Comparison of ENCODE assay signal across 13 mouse cellular contexts in genomic region chr12:24895352-24895751, GRCm38 (mm10).
DNase-seq lines count a peak whose midpoint lies in the region; ATAC-seq lines count a peak whose summit lies in the region.
"Had no signal": no experiment of that assay in that cellular context is flagged by ENCODE, and none has a peak within 500 bp of the region (broad histone marks: within the 10 kb centered on the region; RNA-seq: fewer than 3 reads in every experiment).

No protein-coding gene starts in this region.

- DNase-seq in heart, adult 11 months: peak; percentile 91
- DNase-seq in urinary bladder, postnatal 14 days (ENCODE audit: low spot score): peak; percentile 45
- DNase-seq in urinary bladder, postnatal 25 days (ENCODE audit: low spot score): no peak
- no peak for DNase-seq in midbrain, embryonic 10.5 days (ENCODE audit: low spot score)
- DNase-seq in c-Kit-positive CD71-positive TER-119-positive erythroid progenitor cells, embryonic 14.5 days (ENCODE audit: low spot score): no peak
- DNase-seq: kidney, postnatal 25 days had no signal

- H3K9me3 ChIP-seq in heart, embryonic 11.5 days (replicated peaks; ENCODE audit: control insufficient read depth, low read length): no peaks in the 10 kb centered on the region
- H3K9me3 ChIP-seq in midbrain, embryonic 10.5 days (replicated peaks): no peaks in the 10 kb centered on the region
- no peaks in the 10 kb centered on the region for H3K9me3 ChIP-seq in forebrain, embryonic 13.5 days (replicated peaks)
- H3K9me3 ChIP-seq: embryonic facial prominence, embryonic 10.5 days; forebrain, embryonic 12.5 days; hindbrain, embryonic 15.5 days; midbrain, embryonic 13.5 days had no signal

- H3K27ac ChIP-seq in heart, embryonic 11.5 days (ENCODE audit: low read depth, low read length): no peak overlapping the region
- H3K27ac ChIP-seq in midbrain, embryonic 10.5 days (replicated peaks): no peak overlapping the region
- no peak overlapping the region for H3K27ac ChIP-seq in forebrain, embryonic 13.5 days
- H3K27ac ChIP-seq: embryonic facial prominence, embryonic 10.5 days; forebrain, embryonic 12.5 days; hindbrain, embryonic 15.5 days had no signal

- peaks cover 12% of the 10 kb centered on the region; the same call in 1 of the 2 replicates for H3K4me1 ChIP-seq in heart, embryonic 11.5 days (ENCODE audit: control insufficient read depth, insufficient read depth, low read length)
- peaks cover 32% of the 10 kb centered on the region for H3K4me1 ChIP-seq in midbrain, embryonic 10.5 days
- peaks cover 11% of the 10 kb centered on the region for H3K4me1 ChIP-seq in forebrain, embryonic 13.5 days

- H3K4me2 ChIP-seq in heart, embryonic 11.5 days: no peak overlapping the region
- no peak overlapping the region for H3K4me2 ChIP-seq in forebrain, embryonic 13.5 days
- H3K4me2 ChIP-seq: forebrain, embryonic 12.5 days; hindbrain, embryonic 15.5 days; midbrain, embryonic 13.5 days had no signal

- ATAC-seq in heart, embryonic 11.5 days (replicated peaks; ENCODE audit: insufficient number of reproducible peaks, low FRiP score, low TSS enrichment): no peak
- peak; percentile 40 to 49; a peak in 2 of 4 replicates for ATAC-seq in hematopoietic stem cell, adult 5-6 weeks (replicated peaks in 1 of 2; ENCODE audit: insufficient read depth in 1 of 2, low FRiP score in 2 of 2, low TSS enrichment in 1 of 2, low read depth in 1 of 2, poor library complexity in 2 of 2, severe bottlenecking in 2 of 2)
- no peak for ATAC-seq in forebrain, embryonic 13.5 days
- ATAC-seq: midbrain, embryonic 13.5 days had no signal

- no peak overlapping the region for H3K4me3 ChIP-seq in heart, embryonic 11.5 days (ENCODE audit: low read depth, low read length)
- H3K4me3 ChIP-seq in midbrain, embryonic 10.5 days: no peak overlapping the region
- no peak overlapping the region for H3K4me3 ChIP-seq in forebrain, embryonic 13.5 days
- H3K4me3 ChIP-seq: embryonic facial prominence, embryonic 10.5 days; forebrain, embryonic 12.5 days; hindbrain, embryonic 15.5 days; midbrain, embryonic 13.5 days had no signal

- no peaks in the 10 kb centered on the region for H3K27me3 ChIP-seq in heart, embryonic 11.5 days (ENCODE audit: control insufficient read depth, insufficient read depth, low read length)
- H3K27me3 ChIP-seq in midbrain, embryonic 10.5 days (ENCODE audit: low read depth, poor library complexity, severe bottlenecking): no peaks in the 10 kb centered on the region
- no peaks in the 10 kb centered on the region for H3K27me3 ChIP-seq in forebrain, embryonic 13.5 days
- H3K27me3 ChIP-seq: forebrain, embryonic 12.5 days; hindbrain, embryonic 15.5 days; midbrain, embryonic 13.5 days had no signal

- 70% methylated on average over 5 of the region's 5 CpGs for WGBS in heart, embryonic 11.5 days (ENCODE audit: insufficient replicate concordance)
- WGBS in midbrain, embryonic 10.5 days: 90% methylated on average over 5 of the region's 5 CpGs
- 90% methylated on average over 5 of the region's 5 CpGs for WGBS in forebrain, embryonic 13.5 days

- peaks cover 3% of the 10 kb centered on the region for H3K36me3 ChIP-seq in heart, embryonic 11.5 days (ENCODE audit: control insufficient read depth, insufficient read depth, low read length)
- peaks cover 69% of the 10 kb centered on the region for H3K36me3 ChIP-seq in midbrain, embryonic 10.5 days
- H3K36me3 ChIP-seq in forebrain, embryonic 13.5 days (ENCODE audit: poor library complexity, severe bottlenecking): peaks cover 34% of the 10 kb centered on the region

- H3K9ac ChIP-seq in heart, embryonic 11.5 days (ENCODE audit: low read depth, low read length): no peak overlapping the region
- no peak overlapping the region for H3K9ac ChIP-seq in forebrain, embryonic 13.5 days
- H3K9ac ChIP-seq: forebrain, embryonic 12.5 days; hindbrain, embryonic 15.5 days; midbrain, embryonic 13.5 days had no signal

Comparison
In these comparisons a context has a peak if more than half of its experiments do, and no peak if none do; other contexts are left out.
1. DNase-seq: peak in heart, adult 11 months (single experiment) and urinary bladder, postnatal 14 days (single experiment); none in urinary bladder, postnatal 25 days (single experiment), midbrain, embryonic 10.5 days (single experiment) and c-Kit-positive CD71-positive TER-119-positive erythroid progenitor cells, embryonic 14.5 days (single experiment).
2. ATAC-seq: peak in hematopoietic stem cell, adult 5-6 weeks (2 of 2); none in heart, embryonic 11.5 days (single experiment) and forebrain, embryonic 13.5 days (single experiment).